Mouse (Mus musculus) urinary bladder, postnatal 14 days (tissue): ENCODE measurements at regions not wholly inside any gene's neighbourhood (a gene's known extent, or its start where the extent isn't known, plus 50 kb on each side); places are given as distances from the start of the nearest gene placed in this dataset.
"Not testable (repeated sequence)": the region's sequence is repeated elsewhere in the genome, so short reads cannot be mapped to it uniquely, and the experiment has no call there.

Experiments used
- DNase-seq: peaks from one replicate; pipeline ENCODE4 v3.0.0; 2021; ENCODE audit warnings: low spot score

GRCm38 (mm10) chr8:93443631-93444030 lies 64.1 kb upstream of the Ces1h start:
- not testable (repeated sequence) for DNase-seq

GRCm38 (mm10) chr8:93441936-93442335 lies 62.4 kb upstream of the Ces1h start:
- no peak for DNase-seq

- not testable (repeated sequence) for DNase-seq
Observed at GRCm38 (mm10) chr8:93436586-93436985, 57.1 kb upstream of the Ces1h start.

- peak; percentile 61 for DNase-seq
Observed at GRCm38 (mm10) chr8:93430637-93431036, 51.1 kb upstream of the Ces1h start.
